Mouse (Mus musculus) liver, embryonic 14.5 days (tissue): Measurements from ENCODE around the gene 1700021F05Rik.

Experiments
- CTCF ChIP-seq: IDR thresholded peaks from 2 replicates; pipeline ENCODE4 v1.5.1; 2016; ENCODE audit warnings: antibody characterized with exemption, low read depth, control low read depth
- EP300 ChIP-seq: IDR thresholded peaks from 2 replicates; pipeline ENCODE4 v1.6.1; 2016; ENCODE audit warnings: antibody characterized with exemption, low read depth

DNA sequence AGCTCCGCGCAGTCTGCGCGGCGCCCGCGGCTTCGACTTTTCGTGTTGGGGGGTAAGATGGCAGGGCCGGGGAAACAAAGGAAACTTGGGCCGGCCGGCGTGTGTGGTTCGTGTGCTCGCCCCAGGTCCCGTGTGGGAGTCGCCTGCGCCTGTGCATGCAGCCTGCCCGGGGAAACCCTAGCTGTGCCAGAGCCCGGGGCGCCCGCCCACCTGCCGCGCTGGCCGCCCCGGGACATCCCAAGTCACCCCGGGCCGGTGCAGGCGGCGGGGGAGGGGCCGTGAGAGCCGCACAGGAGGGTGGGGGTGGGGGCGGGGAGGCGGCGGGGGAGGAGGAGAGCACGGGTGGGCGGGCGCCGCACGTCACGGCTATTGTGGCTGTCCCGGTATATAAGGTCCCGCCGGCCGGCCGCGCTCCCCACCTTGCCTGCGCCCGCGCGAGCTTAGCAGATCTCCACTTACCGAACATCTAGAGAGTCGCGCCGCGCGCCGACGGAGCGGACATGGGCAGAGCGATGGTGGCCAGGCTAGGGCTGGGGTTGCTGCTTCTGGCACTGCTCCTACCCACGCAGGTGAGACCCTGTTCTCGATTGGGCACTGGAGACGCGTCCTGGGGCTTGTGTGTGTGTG is 38.1 kb upstream of the 1700021F05Rik start:
- TF ChIP-seq CTCF (no peak), EP300 (peak; percentile 44; the same call in 1 of the 2 replicates)
